Mouse (Mus musculus): Measurements from ENCODE around the gene Alpk3.

DNA sequence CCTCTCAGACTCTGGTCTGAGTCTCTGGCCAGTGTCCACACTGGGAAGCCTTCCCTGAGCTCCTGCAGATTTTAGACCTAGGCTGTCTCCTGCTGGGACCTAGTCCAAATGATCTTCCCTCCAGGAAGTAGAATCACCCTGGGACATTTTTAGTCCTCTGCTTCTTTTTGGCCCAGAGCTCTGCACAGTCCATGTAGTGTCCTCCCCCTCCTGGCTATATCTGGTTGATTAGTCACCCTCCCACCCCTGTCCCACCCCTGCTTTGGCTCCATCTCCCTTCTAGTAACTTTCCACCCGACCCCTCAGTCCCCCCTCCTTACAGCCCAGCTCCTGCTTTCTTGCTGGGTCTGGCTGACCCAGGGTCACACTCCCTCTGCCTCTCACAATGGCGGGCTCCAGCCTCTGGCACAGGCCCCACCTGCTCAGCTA lies 75.5 kb downstream of the Alpk3 start:
- TF ChIP-seq CTCF (IDR thresholded peaks at IDR 0.05; ENCODE audit: low read depth) = peak; percentile 5; the same call in 1 of the 2 replicates
- TF ChIP-seq EP300 (IDR thresholded peaks at IDR 0.05; ENCODE audit: low read depth) = peak; percentile 54; the same call in 1 of the 2 replicates

All from heart, postnatal 0 days (tissue).